Mouse (Mus musculus) heart, postnatal 0 days (tissue): ENCODE data around the gene Kcnip4. TPM values are rescaled to one million over a fixed set of nuclear protein-coding genes. Genes with fewer than 3 reads are reported as not detected.

ENCODE experiments used
- ATAC-seq: fragments of 200-750 bp; cut with Nextera tagmentation; 2 replicates; pipeline ENCODE4 v1.8.0; 2017; ENCODE audit warnings: low read depth, moderate number of reproducible peaks, moderate library complexity; ENCODE audit not compliant: insufficient read depth
- DNase-seq: peaks from one replicate; pipeline ENCODE4 v3.0.0-alpha.2; 2016; ENCODE audit warnings: low spot score
- H3K27ac ChIP-seq: fragments of 300-500 bp; sonication (generic); 2 replicates; pipeline ENCODE4 v1.5.1; 2014; ENCODE audit warnings: low read depth, mild to moderate bottlenecking
- H3K27me3 ChIP-seq: fragments of 300-500 bp; sonication (generic); 2 replicates; pipeline ENCODE4 v1.6.1; 2014; ENCODE audit warnings: low read length, mixed read lengths; ENCODE audit not compliant: control insufficient read depth, insufficient read depth
- H3K36me3 ChIP-seq: fragments of 300-500 bp; sonication (generic); replicated peaks from 2 replicates; pipeline ENCODE4 v1.6.1; 2014; ENCODE audit warnings: low read length, mixed read lengths; ENCODE audit not compliant: control insufficient read depth, insufficient read depth
- H3K4me1 ChIP-seq: fragments of 300-500 bp; sonication (generic); 2 replicates; pipeline ENCODE4 v1.6.1; 2014; ENCODE audit warnings: antibody characterized with exemption; ENCODE audit not compliant: control insufficient read depth, insufficient read depth
- H3K4me2 ChIP-seq: fragments of 300-500 bp; sonication (generic); 2 replicates; pipeline ENCODE4 v1.6.1; 2014; ENCODE audit warnings: low read depth, mild to moderate bottlenecking, low read length, moderate library complexity
- H3K4me3 ChIP-seq: fragments of 300-500 bp; sonication (generic); 2 replicates; pipeline ENCODE4 v1.5.1; 2014; ENCODE audit warnings: low read depth, low read length
- H3K9ac ChIP-seq: fragments of 300-500 bp; sonication (generic); replicated peaks from 2 replicates; pipeline ENCODE4 v1.6.1; 2014; ENCODE audit warnings: low read depth, low read length, mixed read lengths
- H3K9me3 ChIP-seq: fragments of 300-500 bp; sonication (generic); replicated peaks from 2 replicates; pipeline ENCODE4 v1.6.1; 2016; ENCODE audit warnings: low read length; ENCODE audit not compliant: control insufficient read depth
- CTCF ChIP-seq: IDR thresholded peaks from 2 replicates; pipeline ENCODE4 v1.5.1; 2016; ENCODE audit warnings: antibody characterized with exemption, control low read depth, low read depth
- EP300 ChIP-seq: IDR thresholded peaks from 2 replicates; pipeline ENCODE4 v1.6.1; 2016; ENCODE audit warnings: antibody characterized with exemption, low read depth
- WGBS: fragments of 180-500 bp; shearing (Covaris S2); extraction: QIAGEN DNeasy Blood & Tissue Kit; methylation state at CpG from one replicate; pipeline ENCODE4 v1.1.7; 2014; 5-methylcytosine and 5-hydroxymethylcytosine counted together
- polyA plus RNA-seq: library from polyadenylated mRNA; unstranded; fragments of >200 nt; fragmentation: Nextera tagmentation; extraction: Ambion mirVana; gene quantifications from 2 replicates; pipeline ENCODE4 v1.2.1, GENCODE M21; 2015
- total RNA-seq: library from RNA; depleted of rRNA; stranded (reverse); fragments of >200 nt; gene quantifications from 2 replicates; pipeline ENCODE4 v1.2.3, GENCODE M21; 2014; ENCODE audit warnings: low replicate concordance; rRNA removed

Kcnip4 gene
- not detected in 2 replicates for total RNA-seq
- 0.11 and 0.16 TPM in 2 replicates for polyA plus RNA-seq

DNA sequence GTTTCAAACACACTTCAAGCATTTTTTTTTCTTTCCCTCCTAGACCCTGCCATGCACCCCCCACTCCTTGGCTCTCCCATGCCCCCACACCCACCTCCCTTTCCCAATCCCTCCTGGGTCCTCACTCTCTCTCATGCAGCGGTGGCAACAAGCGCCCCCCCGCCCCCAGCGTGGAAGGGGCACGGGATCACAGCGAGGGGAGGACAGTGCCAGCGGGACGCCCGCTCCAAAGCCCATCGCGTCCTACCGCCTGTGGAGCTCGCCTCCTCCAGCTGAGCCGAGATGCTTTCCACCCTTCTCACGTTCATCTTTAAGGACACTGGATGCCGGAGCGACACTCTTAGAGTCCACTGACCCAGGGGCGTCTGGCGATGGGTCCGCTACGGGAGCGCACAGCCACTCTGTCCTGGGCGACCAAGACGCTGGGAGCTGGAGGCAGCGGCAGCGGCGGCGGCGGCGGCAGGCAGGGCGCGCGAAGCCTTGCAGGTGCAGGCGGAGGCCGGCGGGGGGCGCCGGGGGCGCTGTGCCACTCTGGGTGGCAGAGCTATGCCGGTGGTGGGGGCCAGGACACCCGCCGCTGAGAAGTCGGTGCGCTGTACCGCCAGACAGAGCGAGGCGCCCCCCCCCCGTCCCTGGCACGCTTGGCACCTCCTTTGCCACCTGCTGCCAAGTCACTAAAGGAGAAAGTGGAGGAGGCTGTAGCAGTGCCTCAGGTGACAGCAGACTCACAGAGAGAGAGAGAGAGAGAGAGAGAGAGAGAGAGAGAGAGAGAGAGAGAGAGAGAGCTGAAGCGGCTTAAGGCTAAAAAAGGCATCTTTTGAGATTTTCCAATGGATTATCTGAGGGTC, at the start of gene Kcnip4:
Gene Kcnip4 (minus strand): TSS at position 514 of the 848 bp plus-strand sequence.
- Histone ChIP-seq H3K9ac (no peak within 1 kb of the TSS), H3K4me3 (peak within 1 kb of the TSS; percentile 45), H3K36me3 (no peaks in the 10 kb centered on the region), H3K4me1 (0 out of 2 replicates have a peak, but pooled peaks cover 3% of the 10 kb centered on the region), H3K4me2 (peak within 1 kb of the TSS; percentile 69), H3K9me3 (no peaks in the 10 kb centered on the region), H3K27me3 (peaks cover 13% of the 10 kb centered on the region), H3K27ac (no peak within 1 kb of the TSS)
- DNase-seq (no peak), ATAC-seq (peak; percentile 41)
- no peak for TF ChIP-seq EP300
- TF ChIP-seq CTCF: no peak
- 2% methylated on average over 49 of the region's 50 CpGs for WGBS

- TF ChIP-seq CTCF (no peak), EP300 (no peak)
- no peak for ATAC-seq
- H3K4me2 ChIP-seq: no peak overlapping the region
- no peak overlapping the region for H3K4me3 ChIP-seq
- H3K36me3 ChIP-seq: no peaks in the 10 kb centered on the region
- H3K27ac ChIP-seq: no peak overlapping the region
- H3K9me3 ChIP-seq: no peaks in the 10 kb centered on the region
- H3K4me1 ChIP-seq: no peaks in the 10 kb centered on the region
- H3K9ac ChIP-seq: no peak overlapping the region
- no peak for DNase-seq
- H3K27me3 ChIP-seq: no peaks in the 10 kb centered on the region
- 71% methylated on average over 4 of the region's 4 CpGs for WGBS
These were observed 47.2 kb upstream of the Kcnip4 start for GRCm38 (mm10) chr5:49571876-49572275.

- no peak overlapping the region for H3K4me3 ChIP-seq
- no peak overlapping the region for H3K27ac ChIP-seq
- H3K9ac ChIP-seq: no peak overlapping the region
- DNase-seq (no peak), ATAC-seq (no peak)
- H3K9me3 ChIP-seq: no peaks in the 10 kb centered on the region
- H3K4me2 ChIP-seq: no peak overlapping the region
- H3K4me1 ChIP-seq: no peaks in the 10 kb centered on the region
- H3K27me3 ChIP-seq: no peaks in the 10 kb centered on the region
- no peak for TF ChIP-seq EP300
- TF ChIP-seq CTCF: no peak
- H3K36me3 ChIP-seq: no peaks in the 10 kb centered on the region
- WGBS: 81% methylated on average over 4 of the region's 4 CpGs
These were observed 39.0 kb upstream of the Kcnip4 start for GRCm38 (mm10) chr5:49563751-49564150.

DNA sequence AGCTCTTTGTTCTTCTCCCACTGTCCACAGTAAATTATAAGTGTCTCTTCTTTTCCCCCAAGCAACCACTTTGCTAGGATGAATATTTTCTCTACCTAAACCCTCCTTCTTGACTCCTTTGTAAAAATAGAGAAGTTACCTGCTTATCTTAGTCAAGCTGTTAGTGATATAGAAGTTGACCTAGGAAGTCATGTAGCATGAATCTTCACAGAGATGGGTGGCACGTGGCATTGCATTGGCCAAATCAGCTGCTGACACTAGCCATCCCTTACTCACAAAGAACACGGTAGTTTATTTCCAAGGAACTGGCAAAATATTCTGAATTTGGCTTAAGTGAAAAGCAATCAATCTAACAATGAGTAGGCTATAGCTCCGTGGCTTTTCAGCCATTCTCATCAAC, 32.7 kb upstream of the Kcnip4 start:
- Histone ChIP-seq H3K9ac (no peak overlapping the region), H3K9me3 (no peaks in the 10 kb centered on the region), H3K4me2 (no peak overlapping the region), H3K4me3 (no peak overlapping the region), H3K27me3 (no peaks in the 10 kb centered on the region), H3K4me1 (no peaks in the 10 kb centered on the region), H3K27ac (no peak overlapping the region), H3K36me3 (no peaks in the 10 kb centered on the region)
- WGBS: 55% methylated on average over 3 of the region's 3 CpGs
- ATAC-seq (no peak), DNase-seq (no peak)
- no peak for TF ChIP-seq EP300
- no peak for TF ChIP-seq CTCF

DNA sequence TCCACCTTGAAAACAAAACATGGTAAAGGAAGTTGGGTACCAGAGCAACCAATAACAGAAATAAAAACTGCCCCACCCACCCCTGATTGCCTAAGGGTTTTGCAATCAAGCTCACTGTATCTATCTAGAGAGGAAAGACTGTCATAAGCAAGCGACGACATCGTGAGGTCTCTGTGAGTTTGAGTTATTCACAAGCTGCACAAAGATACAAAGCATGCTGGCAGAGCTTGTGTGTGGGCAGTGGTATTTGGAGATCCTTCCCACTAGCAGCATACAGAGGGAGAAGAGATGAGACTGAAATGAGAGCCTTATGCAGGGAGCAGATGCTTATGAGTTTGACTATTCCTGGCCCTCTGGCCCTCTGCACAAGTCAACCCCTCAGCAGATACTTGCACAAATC, 23.2 kb upstream of the Kcnip4 start:
- WGBS: 70% methylated on average over 3 of the region's 3 CpGs
- Histone ChIP-seq H3K9ac (no peak overlapping the region), H3K36me3 (no peaks in the 10 kb centered on the region), H3K27me3 (no peaks in the 10 kb centered on the region), H3K27ac (no peak overlapping the region), H3K4me3 (no peak overlapping the region), H3K9me3 (peaks cover 4% of the 10 kb centered on the region; the same call in 1 of the 2 replicates), H3K4me1 (no peaks in the 10 kb centered on the region), H3K4me2 (no peak overlapping the region)
- DNase-seq (no peak), ATAC-seq (no peak)
- no peak for TF ChIP-seq CTCF
- TF ChIP-seq EP300: no peak
